Mouse (Mus musculus) G1E (cell line): ENCODE results near the gene Pltp.
A peak's percentile ranks its signal among the peaks of the same experiment; 100 is the strongest.

ENCODE experiments used
- CTCF ChIP-seq: IDR thresholded peaks from 2 replicates; pipeline ENCODE4 v1.5.1; 2012; ENCODE audit warnings: low read depth, low read length, inconsistent platforms, mixed read lengths
- GATA1 ChIP-seq: IDR thresholded peaks from 2 replicates; pipeline ENCODE4 v1.6.1; 2012; ENCODE audit warnings: borderline replicate concordance, low read length, inconsistent platforms, mixed read lengths
- GATA2 ChIP-seq: IDR thresholded peaks from 2 replicates; pipeline ENCODE4 v1.6.1; 2012; ENCODE audit warnings: low read depth, low read length, inconsistent platforms, borderline replicate concordance
- POLR2AphosphoS5 ChIP-seq: IDR thresholded peaks from 2 replicates; pipeline ENCODE4 v1.6.1; 2012; ENCODE audit warnings: low read depth, low read length, inconsistent platforms; ENCODE audit not compliant: insufficient replicate concordance
- TAL1 ChIP-seq: conservative IDR thresholded peaks from 2 replicates; pipeline ENCODE4 v1.6.1; 2012; ENCODE audit warnings: low read depth, low read length, inconsistent platforms, mixed read lengths

DNA sequence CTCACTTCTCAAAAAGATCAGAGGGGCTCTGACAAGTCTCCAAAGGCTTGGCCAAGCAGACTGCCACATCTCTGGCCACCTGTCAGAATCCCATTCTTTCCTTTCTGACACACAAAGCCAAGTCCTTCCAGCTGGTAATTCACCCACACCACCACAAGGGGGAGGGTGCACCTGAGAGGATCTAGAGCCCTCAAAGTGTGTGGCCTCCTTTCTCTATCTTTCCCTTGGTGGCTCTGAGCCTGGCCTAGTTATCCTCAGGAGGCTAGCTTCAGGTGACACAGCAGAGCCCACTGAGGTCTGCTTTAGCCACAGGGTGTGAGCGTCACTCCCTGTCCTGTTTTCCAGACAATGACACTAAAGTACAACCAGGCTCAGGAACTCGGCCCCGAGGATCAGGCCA is 64.3 kb downstream of the Pltp start:
- TF ChIP-seq CTCF (peak; percentile 73), TAL1 (no peak), GATA1 (no peak), POLR2AphosphoS5 (no peak), GATA2 (no peak)
